Mouse (Mus musculus): ENCODE results near the gene Manbal. TPM values are rescaled to one million over a fixed set of nuclear protein-coding genes. Genes with fewer than 3 reads are reported as not detected.
A peak's percentile ranks its signal among the peaks of the same experiment; 100 is the strongest.

The Manbal gene
- polyA plus RNA-seq, 1 experiment from 2014 or later, result 35.9 TPM

DNA sequence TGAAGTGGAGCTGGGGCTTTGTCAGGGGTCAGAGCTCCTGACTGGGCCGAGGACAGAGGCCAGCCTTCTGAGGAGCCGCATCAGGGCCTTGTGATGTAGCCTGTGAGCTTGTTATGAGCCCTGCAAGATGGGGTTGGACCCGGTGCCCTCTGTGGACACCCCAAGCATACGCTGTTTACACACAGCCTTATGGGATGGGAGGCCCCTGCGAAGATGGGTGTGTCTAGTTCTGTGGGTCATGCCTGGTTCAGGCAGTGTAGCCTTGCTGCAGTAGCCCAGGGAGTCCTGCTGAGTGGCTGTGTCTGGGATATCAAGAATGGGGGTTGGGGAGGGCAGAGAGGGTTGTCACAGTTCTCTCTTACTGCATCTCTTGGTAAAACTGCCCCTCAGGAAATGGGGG lies 64.5 kb downstream of the Manbal start:
- H3K9me3 ChIP-seq (ENCODE audit: control insufficient read depth, low read length), result no peaks in the 10 kb centered on the region
- peaks cover 2% of the 10 kb centered on the region; the same call in 1 of the 2 replicates for H3K36me3 ChIP-seq (ENCODE audit: control insufficient read depth, insufficient read depth, low read length)
- no peak overlapping the region for H3K9ac ChIP-seq (ENCODE audit: low read length)
- 76% methylated on average over 5 of the region's 5 CpGs for WGBS
- H3K4me3 ChIP-seq (ENCODE audit: low read depth, low read length), result no peak overlapping the region
- no peak for DNase-seq (ENCODE audit: low spot score, missing footprints)
- no peak for ATAC-seq (ENCODE audit: low FRiP score)
- H3K4me1 ChIP-seq (ENCODE audit: control insufficient read depth, insufficient read depth, low read length), result peaks cover 14% of the 10 kb centered on the region
- H3K27ac ChIP-seq (ENCODE audit: low read depth, low read length), result no peak overlapping the region
- no peaks in the 10 kb centered on the region for H3K27me3 ChIP-seq (ENCODE audit: control insufficient read depth, insufficient read depth, low read length)
- no peak overlapping the region for H3K4me2 ChIP-seq

GRCm38 (mm10) chr2:157432476-157432875 lies 65.1 kb downstream of the Manbal start:
- DNase-seq (ENCODE audit: low spot score, missing footprints), result no peak
- no peaks in the 10 kb centered on the region for H3K27me3 ChIP-seq (ENCODE audit: control insufficient read depth, insufficient read depth, low read length)
- ATAC-seq (ENCODE audit: low FRiP score), result no peak
- H3K4me1 ChIP-seq (ENCODE audit: control insufficient read depth, insufficient read depth, low read length), result peaks cover 13% of the 10 kb centered on the region
- H3K9ac ChIP-seq (ENCODE audit: low read length), result no peak overlapping the region
- WGBS, result 78% methylated on average over 9 of the region's 9 CpGs
- peaks cover 2% of the 10 kb centered on the region; the same call in 1 of the 2 replicates for H3K36me3 ChIP-seq (ENCODE audit: control insufficient read depth, insufficient read depth, low read length)
- no peaks in the 10 kb centered on the region for H3K9me3 ChIP-seq (ENCODE audit: control insufficient read depth, low read length)
- no peak overlapping the region for H3K4me2 ChIP-seq
- no peak overlapping the region for H3K4me3 ChIP-seq (ENCODE audit: low read depth, low read length)
- no peak overlapping the region for H3K27ac ChIP-seq (ENCODE audit: low read depth, low read length)

- Histone ChIP-seq H3K4me2 (no peak overlapping the region), H3K4me3 (ENCODE audit: low read depth, low read length) (no peak overlapping the region), H3K9ac (ENCODE audit: low read length) (peak overlapping the region; percentile 40; the same call in 1 of the 2 replicates), H3K27me3 (ENCODE audit: control insufficient read depth, insufficient read depth, low read length) (no peaks in the 10 kb centered on the region), H3K36me3 (ENCODE audit: control insufficient read depth, insufficient read depth, low read length) (peaks cover 2% of the 10 kb centered on the region; the same call in 1 of the 2 replicates), H3K9me3 (ENCODE audit: control insufficient read depth, low read length) (no peaks in the 10 kb centered on the region), H3K27ac (ENCODE audit: low read depth, low read length) (no peak overlapping the region), H3K4me1 (ENCODE audit: control insufficient read depth, insufficient read depth, low read length) (peaks cover 10% of the 10 kb centered on the region; the same call in 1 of the 2 replicates)
- WGBS, result 40% methylated on average over 9 of the region's 9 CpGs
- DNase-seq (ENCODE audit: low spot score, missing footprints) (no peak), ATAC-seq (ENCODE audit: low FRiP score) (no peak)
These were observed 66.6 kb downstream of the Manbal start for GRCm38 (mm10) chr2:157434041-157434440.

DNA sequence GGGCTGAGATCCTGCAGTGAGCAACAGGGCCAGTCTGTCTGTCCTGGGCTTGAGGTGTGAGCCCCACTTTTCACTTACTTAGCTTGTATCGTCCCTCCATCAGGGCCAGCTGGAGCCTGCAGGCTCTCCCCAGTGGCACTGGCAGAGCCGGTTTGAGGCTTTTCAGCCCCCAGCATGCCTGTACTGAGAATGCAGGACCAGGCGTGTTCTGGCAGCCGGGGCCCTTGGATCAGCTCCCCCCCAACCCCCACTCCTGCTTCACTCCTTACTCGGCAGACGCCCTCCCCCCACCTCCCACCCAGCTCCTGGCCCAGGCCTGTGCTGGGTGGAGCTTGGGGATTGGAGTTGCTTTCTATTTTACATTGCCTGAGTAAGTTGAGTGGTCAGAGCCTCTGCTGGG lies 67.1 kb downstream of the Manbal start:
- Histone ChIP-seq H3K27ac (ENCODE audit: low read depth, low read length) (no peak overlapping the region), H3K9me3 (ENCODE audit: control insufficient read depth, low read length) (no peaks in the 10 kb centered on the region), H3K36me3 (ENCODE audit: control insufficient read depth, insufficient read depth, low read length) (peaks cover 2% of the 10 kb centered on the region; the same call in 1 of the 2 replicates), H3K4me2 (no peak overlapping the region), H3K4me3 (ENCODE audit: low read depth, low read length) (no peak overlapping the region), H3K4me1 (ENCODE audit: control insufficient read depth, insufficient read depth, low read length) (peaks cover 10% of the 10 kb centered on the region; the same call in 1 of the 2 replicates), H3K27me3 (ENCODE audit: control insufficient read depth, insufficient read depth, low read length) (no peaks in the 10 kb centered on the region), H3K9ac (ENCODE audit: low read length) (no peak overlapping the region)
- ATAC-seq (ENCODE audit: low FRiP score) (no peak), DNase-seq (ENCODE audit: low spot score, missing footprints) (no peak)
- WGBS, result 20% methylated on average over 6 of the region's 6 CpGs

GRCm38 (mm10) chr2:157436496-157436895 lies 69.1 kb downstream of the Manbal start:
- Histone ChIP-seq H3K36me3 (ENCODE audit: control insufficient read depth, insufficient read depth, low read length) (peaks cover 9% of the 10 kb centered on the region), H3K4me1 (ENCODE audit: control insufficient read depth, insufficient read depth, low read length) (peaks cover 10% of the 10 kb centered on the region; the same call in 1 of the 2 replicates), H3K9me3 (ENCODE audit: control insufficient read depth, low read length) (0 out of 2 replicates have a peak, but pooled peaks cover 5% of the 10 kb centered on the region), H3K27me3 (ENCODE audit: control insufficient read depth, insufficient read depth, low read length) (no peaks in the 10 kb centered on the region), H3K27ac (ENCODE audit: low read depth, low read length) (no peak overlapping the region), H3K9ac (ENCODE audit: low read length) (no peak overlapping the region), H3K4me3 (ENCODE audit: low read depth, low read length) (no peak overlapping the region), H3K4me2 (no peak overlapping the region)
- ATAC-seq (ENCODE audit: low FRiP score), result no peak
- no peak for DNase-seq (ENCODE audit: low spot score, missing footprints)
- 88% methylated on average over 11 of the region's 11 CpGs for WGBS

GRCm38 (mm10) chr2:157437123-157437522 lies 69.7 kb downstream of the Manbal start:
- no peak for DNase-seq (ENCODE audit: low spot score, missing footprints)
- H3K27ac ChIP-seq (ENCODE audit: low read depth, low read length), result no peak overlapping the region
- no peak for ATAC-seq (ENCODE audit: low FRiP score)
- H3K9ac ChIP-seq (ENCODE audit: low read length), result no peak overlapping the region
- H3K27me3 ChIP-seq (ENCODE audit: control insufficient read depth, insufficient read depth, low read length), result no peaks in the 10 kb centered on the region
- peaks cover 8% of the 10 kb centered on the region; the same call in 1 of the 2 replicates for H3K4me1 ChIP-seq (ENCODE audit: control insufficient read depth, insufficient read depth, low read length)
- 0 out of 2 replicates have a peak, but pooled peaks cover 5% of the 10 kb centered on the region for H3K9me3 ChIP-seq (ENCODE audit: control insufficient read depth, low read length)
- 91% methylated on average over 3 of the region's 3 CpGs for WGBS
- no peak overlapping the region for H3K4me2 ChIP-seq
- H3K36me3 ChIP-seq (ENCODE audit: control insufficient read depth, insufficient read depth, low read length), result peaks cover 12% of the 10 kb centered on the region
- no peak overlapping the region for H3K4me3 ChIP-seq (ENCODE audit: low read depth, low read length)

GRCm38 (mm10) chr2:157441363-157441762 lies 74.0 kb downstream of the Manbal start:
- H3K4me2 ChIP-seq, result no peak overlapping the region
- ATAC-seq (ENCODE audit: low FRiP score) (no peak), DNase-seq (ENCODE audit: low spot score, missing footprints) (no peak)
- 94% methylated on average over 1 of the region's 1 CpGs for WGBS
- no peaks in the 10 kb centered on the region for H3K4me1 ChIP-seq (ENCODE audit: control insufficient read depth, insufficient read depth, low read length)
- 0 out of 2 replicates have a peak, but pooled peaks cover 5% of the 10 kb centered on the region for H3K9me3 ChIP-seq (ENCODE audit: control insufficient read depth, low read length)
- H3K27ac ChIP-seq (ENCODE audit: low read depth, low read length), result no peak overlapping the region
- peaks cover 16% of the 10 kb centered on the region for H3K36me3 ChIP-seq (ENCODE audit: control insufficient read depth, insufficient read depth, low read length)
- H3K9ac ChIP-seq (ENCODE audit: low read length), result no peak overlapping the region
- H3K27me3 ChIP-seq (ENCODE audit: control insufficient read depth, insufficient read depth, low read length), result no peaks in the 10 kb centered on the region
- no peak overlapping the region for H3K4me3 ChIP-seq (ENCODE audit: low read depth, low read length)

Other genes with a start within 250 kb of the Manbal start
- 21.0 and 21.7 TPM in 2 replicates for gene Samhd1, start 232.3 kb upstream of the Manbal start, polyA plus RNA-seq (2014; fragmentation: Nextera tagmentation; extraction: Ambion mirVana)
- gene Rbl1, start 163.1 kb upstream of the Manbal start, polyA plus RNA-seq (2014; fragmentation: Nextera tagmentation; extraction: Ambion mirVana), result 42.5 and 45.5 TPM in 2 replicates
- gene Rpn2, start 88.6 kb upstream of the Manbal start, polyA plus RNA-seq (2014; fragmentation: Nextera tagmentation; extraction: Ambion mirVana), result 234 and 237 TPM in 2 replicates
- 0.43 and 0.68 TPM in 2 replicates for gene Mroh8, start 88.0 kb upstream of the Manbal start, polyA plus RNA-seq (2014; fragmentation: Nextera tagmentation; extraction: Ambion mirVana)
- 0.48 and 1.6 TPM in 2 replicates for gene Ghrh, start 20.1 kb upstream of the Manbal start, polyA plus RNA-seq (2014; fragmentation: Nextera tagmentation; extraction: Ambion mirVana)
- gene Src, start 50.9 kb downstream of the Manbal start, polyA plus RNA-seq (2014; fragmentation: Nextera tagmentation; extraction: Ambion mirVana), result 11.2 and 14.0 TPM in 2 replicates
- 1,391 and 1,438 TPM in 2 replicates for gene Nnat, start 192.5 kb downstream of the Manbal start, polyA plus RNA-seq (2014; fragmentation: Nextera tagmentation; extraction: Ambion mirVana)
- 110 and 117 TPM in 2 replicates for gene Blcap, start 203.7 kb downstream of the Manbal start, polyA plus RNA-seq (2014; fragmentation: Nextera tagmentation; extraction: Ambion mirVana)

All from midbrain, embryonic 11.5 days (tissue).